Mouse (Mus musculus): ENCODE measurements around the gene Smoc1. TPM values are rescaled to one million over a fixed set of nuclear protein-coding genes. Genes with fewer than 3 reads are reported as not detected.
A peak's percentile ranks its signal among the peaks of the same experiment; 100 is the strongest.

Gene Smoc1
- polyA plus RNA-seq, 1 experiment from 2014 or later, result 27.1 TPM

- WGBS, result 76% methylated on average over 7 of the region's 7 CpGs
- peaks cover 66% of the 10 kb centered on the region for H3K4me1 ChIP-seq
- DNase-seq (ENCODE audit: low spot score), result no peak
These were observed 66.6 kb downstream of the Smoc1 start for GRCm38 (mm10) chr12:81093211-81093610.

DNA sequence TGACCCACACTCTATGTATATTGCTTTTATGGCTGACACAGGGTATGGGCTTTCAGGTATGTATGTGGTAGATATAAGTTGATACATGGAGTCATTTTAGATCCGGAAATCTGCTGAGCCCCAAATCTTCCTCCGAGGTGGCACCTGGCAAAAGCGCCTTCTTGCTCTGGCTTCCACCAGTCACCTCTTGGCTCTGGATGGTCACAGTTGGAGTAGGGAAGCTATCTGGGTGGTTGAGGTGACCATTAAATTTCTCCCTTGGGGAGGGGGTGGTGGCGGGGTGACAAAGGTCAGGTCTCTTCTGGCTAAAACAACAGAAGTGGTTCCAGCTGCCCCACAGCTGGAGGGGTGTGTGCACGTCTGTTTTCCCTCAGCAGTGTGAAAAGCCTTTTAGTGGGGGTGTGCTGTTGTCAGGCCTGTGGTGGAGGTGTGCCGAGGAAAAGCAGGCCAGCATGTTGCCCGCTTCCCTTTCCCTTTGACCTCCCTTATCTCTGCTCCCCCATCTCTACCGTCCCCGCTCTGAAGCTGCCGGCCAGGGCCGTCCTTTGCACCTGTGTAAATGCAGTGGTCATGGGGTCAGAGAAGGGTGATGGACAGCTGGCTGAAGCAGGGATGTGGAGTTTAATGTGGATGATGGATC, 68.3 kb downstream of the Smoc1 start:
- Histone ChIP-seq H3K9me3 (no peaks in the 10 kb centered on the region), H3K4me3 (no peak overlapping the region), H3K36me3 (replicated peaks) (no peaks in the 10 kb centered on the region), H3K27me3 (replicated peaks; ENCODE audit: low read depth, poor library complexity, severe bottlenecking) (peaks cover 18% of the 10 kb centered on the region; the same call in 1 of the 2 replicates), H3K4me1 (peaks cover 66% of the 10 kb centered on the region), H3K27ac (replicated peaks) (0 out of 2 replicates have a peak overlapping the region, but pooled peaks have one; percentile 1)
- 28% methylated on average over 11 of the region's 11 CpGs for WGBS
- peak; percentile 65 for DNase-seq (ENCODE audit: low spot score)

More at GRCm38 (mm10) chr12:81093211-81093610, 66.6 kb downstream of the Smoc1 start:
- H3K27ac ChIP-seq (replicated peaks), result no peak overlapping the region
- H3K27me3 ChIP-seq (replicated peaks; ENCODE audit: low read depth, poor library complexity, severe bottlenecking), result peaks cover 18% of the 10 kb centered on the region; the same call in 1 of the 2 replicates
- H3K36me3 ChIP-seq (replicated peaks), result no peaks in the 10 kb centered on the region
- no peak overlapping the region for H3K4me3 ChIP-seq
- no peaks in the 10 kb centered on the region for H3K9me3 ChIP-seq

DNA sequence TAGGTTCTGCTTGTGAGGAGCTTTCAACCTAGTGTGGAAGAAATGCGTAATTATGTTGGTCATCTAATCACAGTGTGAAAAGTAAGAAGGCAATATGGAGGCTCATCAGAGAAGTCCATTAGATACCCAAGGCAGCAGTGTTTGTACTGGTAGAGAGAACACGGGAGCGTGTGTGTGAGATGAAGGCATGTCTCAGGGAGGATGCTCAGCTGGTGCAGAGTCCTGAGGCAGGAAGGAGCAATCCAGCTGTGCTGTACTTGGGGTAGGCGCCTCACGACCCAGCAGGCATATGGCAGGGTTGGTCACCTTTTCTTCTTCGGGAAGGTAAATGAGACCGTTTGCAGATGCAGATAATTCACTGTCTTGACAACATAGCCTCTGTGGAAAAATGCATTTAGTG, 70.7 kb downstream of the Smoc1 start:
- DNase-seq (ENCODE audit: low spot score), result no peak
- Histone ChIP-seq H3K9me3 (no peaks in the 10 kb centered on the region), H3K36me3 (replicated peaks) (no peaks in the 10 kb centered on the region), H3K27ac (replicated peaks) (no peak overlapping the region), H3K27me3 (replicated peaks; ENCODE audit: low read depth, poor library complexity, severe bottlenecking) (0 out of 2 replicates have a peak, but pooled peaks cover 12% of the 10 kb centered on the region), H3K4me1 (peaks cover 65% of the 10 kb centered on the region), H3K4me3 (no peak overlapping the region)
- 77% methylated on average over 7 of the region's 7 CpGs for WGBS

DNA sequence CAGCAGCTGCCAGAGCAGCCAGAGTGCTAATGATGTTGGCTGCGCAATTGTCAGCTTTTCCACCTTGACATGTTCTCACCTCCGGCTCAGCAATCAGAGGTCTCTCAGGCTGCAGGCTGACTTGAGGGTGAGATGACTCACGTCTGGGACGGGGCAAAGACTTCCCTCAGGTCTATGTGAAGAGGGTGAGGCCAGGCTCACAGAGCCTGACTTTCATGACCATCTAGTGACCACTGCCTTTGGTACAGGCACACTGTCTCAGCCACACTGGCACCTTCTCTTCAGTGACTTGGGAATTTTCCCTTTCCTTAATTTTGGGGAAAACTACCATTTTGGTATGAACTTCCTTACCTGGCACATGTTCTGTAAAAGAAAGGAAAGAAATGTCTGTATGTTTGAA, 71.1 kb downstream of the Smoc1 start:
- no peak overlapping the region for H3K27ac ChIP-seq (replicated peaks)
- no peaks in the 10 kb centered on the region for H3K36me3 ChIP-seq (replicated peaks)
- no peak overlapping the region for H3K4me3 ChIP-seq
- no peaks in the 10 kb centered on the region for H3K9me3 ChIP-seq
- H3K4me1 ChIP-seq, result peaks cover 62% of the 10 kb centered on the region
- 0 out of 2 replicates have a peak, but pooled peaks cover 7% of the 10 kb centered on the region for H3K27me3 ChIP-seq (replicated peaks; ENCODE audit: low read depth, poor library complexity, severe bottlenecking)
- WGBS, result 70% methylated on average over 4 of the region's 4 CpGs
- DNase-seq (ENCODE audit: low spot score), result no peak

GRCm38 (mm10) chr12:81099161-81099560, 72.6 kb downstream of the Smoc1 start:
- no peak overlapping the region for H3K27ac ChIP-seq (replicated peaks)
- H3K9me3 ChIP-seq, result no peaks in the 10 kb centered on the region
- no peak for DNase-seq (ENCODE audit: low spot score)
- H3K36me3 ChIP-seq (replicated peaks), result no peaks in the 10 kb centered on the region
- WGBS, result 73% methylated on average over 5 of the region's 5 CpGs
- peaks cover 48% of the 10 kb centered on the region for H3K4me1 ChIP-seq
- no peak overlapping the region for H3K4me3 ChIP-seq
- H3K27me3 ChIP-seq (replicated peaks; ENCODE audit: low read depth, poor library complexity, severe bottlenecking), result no peaks in the 10 kb centered on the region

DNA sequence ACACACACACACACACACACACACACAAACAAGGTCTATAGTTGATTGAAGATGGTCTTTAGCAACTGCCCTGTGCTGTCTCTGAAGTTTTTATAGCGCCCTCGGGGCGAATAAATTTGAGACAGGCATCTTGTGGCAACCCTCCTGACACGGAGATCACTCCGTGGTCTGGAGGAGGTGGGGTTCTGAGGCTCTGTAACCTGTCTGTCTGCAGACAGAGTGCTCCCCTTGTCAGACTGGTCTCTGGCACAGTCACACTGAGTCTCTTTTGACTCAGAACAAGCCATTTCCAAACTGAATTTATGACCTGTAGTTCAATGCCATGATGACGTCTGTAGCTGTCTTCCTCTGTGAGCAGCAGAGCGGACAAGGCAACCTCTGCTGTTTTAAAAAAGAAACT, 75.1 kb downstream of the Smoc1 start:
- Histone ChIP-seq H3K27me3 (replicated peaks; ENCODE audit: low read depth, poor library complexity, severe bottlenecking) (no peaks in the 10 kb centered on the region; the same call in 1 of the 2 replicates), H3K36me3 (replicated peaks) (peaks cover 16% of the 10 kb centered on the region), H3K9me3 (no peaks in the 10 kb centered on the region), H3K27ac (replicated peaks) (no peak overlapping the region), H3K4me1 (peaks cover 36% of the 10 kb centered on the region), H3K4me3 (no peak overlapping the region)
- no peak for DNase-seq (ENCODE audit: low spot score)
- WGBS, result 73% methylated on average over 7 of the region's 7 CpGs

- H3K9me3 ChIP-seq, result no peaks in the 10 kb centered on the region
- WGBS, result 88% methylated on average over 14 of the region's 14 CpGs
- no peak overlapping the region for H3K4me3 ChIP-seq
- no peak for DNase-seq (ENCODE audit: low spot score)
- peaks cover 42% of the 10 kb centered on the region for H3K4me1 ChIP-seq
- H3K36me3 ChIP-seq (replicated peaks), result peaks cover 16% of the 10 kb centered on the region
- no peak overlapping the region for H3K27ac ChIP-seq (replicated peaks)
- no peaks in the 10 kb centered on the region; the same call in 1 of the 2 replicates for H3K27me3 ChIP-seq (replicated peaks; ENCODE audit: low read depth, poor library complexity, severe bottlenecking)
These were observed 77.9 kb downstream of the Smoc1 start for GRCm38 (mm10) chr12:81104546-81104945.

GRCm38 (mm10) chr12:81105721-81106633, 79.4 kb downstream of the Smoc1 start:
- no peaks in the 10 kb centered on the region; the same call in 1 of the 2 replicates for H3K27me3 ChIP-seq (replicated peaks; ENCODE audit: low read depth, poor library complexity, severe bottlenecking)
- peaks cover 16% of the 10 kb centered on the region for H3K36me3 ChIP-seq (replicated peaks)
- H3K9me3 ChIP-seq, result no peaks in the 10 kb centered on the region
- DNase-seq (ENCODE audit: low spot score), result no peak
- H3K27ac ChIP-seq (replicated peaks), result no peak overlapping the region; the same call in 1 of the 2 replicates
- H3K4me1 ChIP-seq, result peaks cover 42% of the 10 kb centered on the region
- H3K4me3 ChIP-seq, result no peak overlapping the region
- 90% methylated on average over 12 of the region's 12 CpGs for WGBS

DNA sequence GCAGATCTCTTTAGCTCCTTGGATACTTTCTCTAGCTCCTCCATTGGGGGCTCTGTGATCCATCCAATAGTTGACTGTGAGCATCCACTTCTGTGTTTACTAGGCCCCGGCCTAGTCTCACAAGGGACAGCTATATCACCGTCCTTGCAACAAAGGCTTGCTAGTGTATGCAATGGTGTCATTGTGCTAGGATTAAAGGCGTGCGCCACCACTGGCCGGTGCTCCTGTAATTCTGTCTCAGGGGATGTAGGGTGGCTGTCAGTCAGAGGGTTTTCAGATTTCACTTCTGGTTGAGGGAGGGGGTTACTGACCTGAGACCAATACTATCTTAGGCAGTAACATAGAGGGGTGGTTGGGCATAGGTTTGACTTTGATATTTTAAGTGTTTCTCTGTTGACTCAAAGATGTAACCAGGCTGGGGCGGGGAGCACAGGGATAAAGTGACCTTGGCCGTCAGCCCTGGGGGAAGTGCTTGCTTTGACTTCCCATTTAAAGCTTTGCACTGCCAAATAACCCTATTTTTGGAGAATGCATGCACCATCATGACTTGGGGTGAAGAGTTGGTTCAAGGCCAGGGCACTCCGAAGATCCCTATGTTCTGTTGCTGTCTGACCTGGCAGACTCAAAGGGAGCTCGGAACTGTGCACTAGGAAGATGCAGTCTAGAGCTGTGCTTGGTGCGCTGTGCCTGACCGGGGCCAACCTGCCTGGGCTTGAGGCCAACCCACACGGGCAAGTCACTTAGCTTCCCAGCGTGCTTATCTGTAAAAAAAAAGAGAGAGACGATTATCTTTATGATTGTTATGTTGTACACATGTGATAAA, 80.9 kb downstream of the Smoc1 start:
- Histone ChIP-seq H3K9me3 (no peaks in the 10 kb centered on the region), H3K4me1 (peaks cover 37% of the 10 kb centered on the region), H3K4me3 (no peak overlapping the region), H3K27ac (replicated peaks) (no peak overlapping the region), H3K27me3 (replicated peaks; ENCODE audit: low read depth, poor library complexity, severe bottlenecking) (no peaks in the 10 kb centered on the region; the same call in 1 of the 2 replicates), H3K36me3 (replicated peaks) (peaks cover 20% of the 10 kb centered on the region)
- DNase-seq (ENCODE audit: low spot score), result no peak
- WGBS, result 79% methylated on average over 14 of the region's 14 CpGs

GRCm38 (mm10) chr12:81108600-81109011, 82.0 kb downstream of the Smoc1 start:
- 12% methylated on average over 7 of the region's 7 CpGs for whole genome bisulfite sequencing
- peaks cover 37% of the 10 kb centered on the region for H3K4me1 ChIP-seq
- H3K27me3 ChIP-seq (replicated peaks; ENCODE audit: low read depth, poor library complexity, severe bottlenecking), result no peaks in the 10 kb centered on the region; the same call in 1 of the 2 replicates
- DNase-seq (ENCODE audit: low spot score), result peak; percentile 75
- H3K9me3 ChIP-seq, result no peaks in the 10 kb centered on the region
- no peak overlapping the region for H3K4me3 ChIP-seq
- peak overlapping the region; percentile 49 for H3K27ac ChIP-seq (replicated peaks)
- H3K36me3 ChIP-seq (replicated peaks), result peaks cover 20% of the 10 kb centered on the region

DNA sequence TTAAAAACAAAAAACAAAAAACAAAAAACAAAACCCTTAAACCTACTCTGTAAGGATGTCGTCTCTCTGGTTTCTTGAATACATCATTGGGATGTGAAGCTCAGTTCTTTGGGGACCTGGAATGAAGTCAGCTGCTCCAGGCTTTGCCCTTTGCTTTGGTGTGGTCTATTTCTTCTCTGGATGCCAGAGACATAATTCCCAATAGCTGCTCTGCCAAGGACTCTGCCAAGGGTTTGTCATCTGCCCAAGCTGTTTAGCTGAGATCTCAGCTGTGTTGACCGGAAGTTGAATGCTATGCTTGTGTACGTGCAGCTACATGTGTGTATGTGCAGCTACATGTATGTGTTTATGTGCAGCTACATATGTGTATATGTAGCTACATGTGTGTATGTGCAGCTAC, 83.4 kb downstream of the Smoc1 start:
- no peak overlapping the region for H3K27ac ChIP-seq (replicated peaks)
- 89% methylated on average over 3 of the region's 3 CpGs for WGBS
- no peak overlapping the region for H3K4me3 ChIP-seq
- H3K36me3 ChIP-seq (replicated peaks), result peaks cover 16% of the 10 kb centered on the region
- no peaks in the 10 kb centered on the region; the same call in 1 of the 2 replicates for H3K27me3 ChIP-seq (replicated peaks; ENCODE audit: low read depth, poor library complexity, severe bottlenecking)
- DNase-seq (ENCODE audit: low spot score), result no peak
- peaks cover 35% of the 10 kb centered on the region for H3K4me1 ChIP-seq
- H3K9me3 ChIP-seq, result no peaks in the 10 kb centered on the region

- Histone ChIP-seq H3K36me3 (replicated peaks) (peaks cover 8% of the 10 kb centered on the region), H3K4me1 (peaks cover 29% of the 10 kb centered on the region), H3K27me3 (replicated peaks; ENCODE audit: low read depth, poor library complexity, severe bottlenecking) (no peaks in the 10 kb centered on the region), H3K9me3 (no peaks in the 10 kb centered on the region), H3K4me3 (no peak overlapping the region), H3K27ac (replicated peaks) (no peak overlapping the region)
- 91% methylated on average over 4 of the region's 4 CpGs for WGBS
- DNase-seq (ENCODE audit: low spot score), result no peak
These were observed 85.7 kb downstream of the Smoc1 start for GRCm38 (mm10) chr12:81112321-81112720.
